8 mouse cellular contexts compared by ENCODE assay signal in genomic region chr6:23886418-23886817, GRCm38 (mm10). TPM values are rescaled to one million over a fixed set of nuclear protein-coding genes. Genes with fewer than 3 reads are reported as not detected.
DNase-seq lines count a peak whose midpoint lies in the region; ATAC-seq lines count a peak whose summit lies in the region.

No protein-coding gene starts in this region.

- H3K36me3 ChIP-seq in limb, embryonic 11.5 days (ENCODE audit: control insufficient read depth, insufficient read depth, low read length), result no peaks in the 10 kb centered on the region
- no peaks in the 10 kb centered on the region for H3K36me3 ChIP-seq in neural tube, embryonic 11.5 days (ENCODE audit: control insufficient read depth, insufficient read depth, low read length)

- no peak overlapping the region for H3K9ac ChIP-seq in limb, embryonic 11.5 days (ENCODE audit: low read length)
- no peak overlapping the region for H3K9ac ChIP-seq in neural tube, embryonic 11.5 days (ENCODE audit: low read length)

- ATAC-seq in hematopoietic stem cell, adult 5-6 weeks (replicated peaks in 1 of 2; ENCODE audit: insufficient read depth in 1 of 2, low FRiP score in 2 of 2, low TSS enrichment in 1 of 2, low read depth in 1 of 2, poor library complexity in 2 of 2, severe bottlenecking in 2 of 2), result peak; percentile 87 to 94
- no peak; the same call in 1 of the 2 replicates for ATAC-seq in limb, embryonic 11.5 days (ENCODE audit: insufficient number of reproducible peaks, low FRiP score, low TSS enrichment, low read depth)
- peak; percentile 75; the same call in 1 of the 2 replicates for ATAC-seq in neural tube, embryonic 11.5 days (ENCODE audit: insufficient read depth, low FRiP score, low TSS enrichment)

- H3K4me2 ChIP-seq in limb, embryonic 11.5 days (ENCODE audit: low read depth, severe bottlenecking), result no peak overlapping the region
- H3K4me2 ChIP-seq in neural tube, embryonic 11.5 days (ENCODE audit: low read depth), result no peak overlapping the region

- peak; percentile 48 for DNase-seq in testis, postnatal 10 days (ENCODE audit: low spot score)
- DNase-seq in testis, postnatal 14 days (ENCODE audit: low spot score), result no peak
- DNase-seq in adrenal gland, postnatal 36 days, result peak; percentile 54 to 55
- peak; percentile 57 for DNase-seq in limb, embryonic 11.5 days (ENCODE audit: low spot score)
- DNase-seq in neural tube, embryonic 11.5 days (ENCODE audit: low spot score), result peak; percentile 41
- DNase-seq in T-cell, adult 2 months (ENCODE audit: low spot score), result no peak
- no peak for DNase-seq in cerebellum, adult 9-10 months

- no peaks in the 10 kb centered on the region for H3K4me1 ChIP-seq in limb, embryonic 11.5 days (ENCODE audit: control insufficient read depth, insufficient read depth, low read length)
- H3K4me1 ChIP-seq in neural tube, embryonic 11.5 days (ENCODE audit: control insufficient read depth, insufficient read depth, low read length), result no peaks in the 10 kb centered on the region

- no peaks in the 10 kb centered on the region for H3K9me3 ChIP-seq in limb, embryonic 11.5 days (ENCODE audit: control insufficient read depth, low read length)
- H3K9me3 ChIP-seq in neural tube, embryonic 11.5 days (ENCODE audit: control insufficient read depth, low read length), result no peaks in the 10 kb centered on the region

- no peak overlapping the region for H3K4me3 ChIP-seq in limb, embryonic 11.5 days (ENCODE audit: low read depth, low read length)
- no peak overlapping the region for H3K4me3 ChIP-seq in neural tube, embryonic 11.5 days (ENCODE audit: low read depth, low read length)

- no peak overlapping the region for H3K27ac ChIP-seq in limb, embryonic 11.5 days (replicated peaks; ENCODE audit: low read depth, low read length)
- H3K27ac ChIP-seq in neural tube, embryonic 11.5 days (ENCODE audit: low read depth, low read length), result no peak overlapping the region

- no peaks in the 10 kb centered on the region for H3K27me3 ChIP-seq in limb, embryonic 11.5 days (ENCODE audit: control insufficient read depth, insufficient read depth, low read length)
- H3K27me3 ChIP-seq in neural tube, embryonic 11.5 days (ENCODE audit: control insufficient read depth, insufficient read depth, low read length), result no peaks in the 10 kb centered on the region

- WGBS in limb, embryonic 11.5 days, result 11% methylated on average over 6 of the region's 6 CpGs
- WGBS in neural tube, embryonic 11.5 days, result 16% methylated on average over 6 of the region's 6 CpGs

RNA-seq across cellular contexts. Expression of gene Cadps2, which starts 47.2 kb away (rescaled TPM):
- total RNA-seq in adrenal gland, postnatal 36 days (2021), result 1 to 10 TPM; 1.8 to 9.1 TPM
- total RNA-seq in hematopoietic stem cell, adult 5-6 weeks (2017), result 17.5 and 21.3 TPM in 2 replicates
- polyA plus RNA-seq in limb, embryonic 11.5 days (2014; fragmentation: Nextera tagmentation; extraction: Ambion mirVana), result 3.3 and 3.4 TPM in 2 replicates
- polyA plus RNA-seq in neural tube, embryonic 11.5 days (2014; fragmentation: Nextera tagmentation; extraction: Ambion mirVana), result 2.9 and 3.1 TPM in 2 replicates

Comparison
In these comparisons a context has a peak if more than half of its experiments do, and no peak if none do; other contexts are left out.
1. DNase-seq: peak in testis, postnatal 10 days (single experiment), adrenal gland, postnatal 36 days (2 of 2), limb, embryonic 11.5 days (single experiment) and neural tube, embryonic 11.5 days (single experiment); none in testis, postnatal 14 days (single experiment), T-cell, adult 2 months (single experiment) and cerebellum, adult 9-10 months (single experiment).